ENCODE assay signal across 16 mouse cellular contexts in genomic region chr13:84685930-84686329, GRCm38 (mm10).
A peak's percentile ranks its signal among the peaks of the same experiment; 100 is the strongest.
DNase-seq lines count a peak whose midpoint lies in the region; ATAC-seq and TF ChIP-seq lines count a peak whose summit lies in the region.
"Had no signal": no experiment of that assay in that cellular context is flagged by ENCODE, and none has a peak within 500 bp of the region (broad histone marks: within the 10 kb centered on the region; RNA-seq: fewer than 3 reads in every experiment).

No protein-coding gene starts in this region.

- no peak overlapping the region for H3K27ac ChIP-seq in gastrocnemius, adult 2 months
- H3K27ac ChIP-seq: embryonic facial prominence, embryonic 12.5 days; hindbrain, embryonic 15.5 days had no signal

- ATAC-seq in granulocyte monocyte progenitor cell, adult 5-6 weeks (replicated peaks; ENCODE audit: poor library complexity, severe bottlenecking) = no peak
- ATAC-seq: activated CD4-positive, CD25-positive, alpha-beta regulatory T cell, adult 4 months had no signal

- intact Hi-C loops in gastrocnemius, adult 2 months (cut with DNase I) = no loop called here
- intact Hi-C loops in gastrocnemius, postnatal 14 days (cut with DNase I; ENCODE audit: low total_unique reads) = no loop called here
- intact Hi-C loops in left cerebral cortex, postnatal 25 days (cut with DNase I) = no loop called here
- intact Hi-C loops in left cerebral cortex, postnatal 36 days (cut with DNase I) = no loop called here

- no peak for DNase-seq in gastrocnemius, adult 2 months
- DNase-seq in gastrocnemius, postnatal 14 days = no peak
- peak; percentile 10 to 28 for DNase-seq in left cerebral cortex, postnatal 25 days (ENCODE audit: low spot score in 2 of 2)
- no peak for DNase-seq in left cerebral cortex, adult 11 months (ENCODE audit: low spot score)
- peak; percentile 45 for DNase-seq in ES-CJ7 (ENCODE audit: low read depth, low spot score)
- DNase-seq in thymus, postnatal 25 days = peak; percentile 60
- no peak for DNase-seq in left cerebral cortex, postnatal 36 days (ENCODE audit: low spot score in 2 of 2)
- DNase-seq: cerebellum, adult 2 months; kidney, adult 9 months; liver; lung, embryonic 14.5 days had no signal

- H3K4me3 ChIP-seq in gastrocnemius, adult 2 months = no peak overlapping the region
- H3K4me3 ChIP-seq: embryonic facial prominence, embryonic 12.5 days; heart, embryonic 12.5 days; hindbrain, embryonic 15.5 days had no signal

- TF ChIP-seq CTCF in gastrocnemius, adult 2 months (IDR thresholded peaks at IDR 0.05) = peak; percentile 24; the same call in 1 of the 2 replicates

Comparison
In these comparisons a context has a peak if more than half of its experiments do, and no peak if none do; other contexts are left out.
1. DNase-seq: peak in left cerebral cortex, postnatal 25 days (2 of 2), ES-CJ7 (single experiment) and thymus, postnatal 25 days (single experiment); none in gastrocnemius, adult 2 months (single experiment), gastrocnemius, postnatal 14 days (single experiment), left cerebral cortex, adult 11 months (single experiment) and left cerebral cortex, postnatal 36 days (0 of 2).